Mouse (Mus musculus) thymus, postnatal 10 days (tissue): ENCODE measurements at regions not wholly inside any gene's neighbourhood (a gene's known extent, or its start where the extent isn't known, plus 50 kb on each side); places are given as distances from the start of the nearest gene placed in this dataset.
A peak's percentile ranks its signal among the peaks of the same experiment; 100 is the strongest.

Experiments used
- DNase-seq, 2 experiments: peaks; one replicate each; pipeline ENCODE4 v3.0.0; 2021; ENCODE audit warnings: low spot score in 2 of 2

DNA sequence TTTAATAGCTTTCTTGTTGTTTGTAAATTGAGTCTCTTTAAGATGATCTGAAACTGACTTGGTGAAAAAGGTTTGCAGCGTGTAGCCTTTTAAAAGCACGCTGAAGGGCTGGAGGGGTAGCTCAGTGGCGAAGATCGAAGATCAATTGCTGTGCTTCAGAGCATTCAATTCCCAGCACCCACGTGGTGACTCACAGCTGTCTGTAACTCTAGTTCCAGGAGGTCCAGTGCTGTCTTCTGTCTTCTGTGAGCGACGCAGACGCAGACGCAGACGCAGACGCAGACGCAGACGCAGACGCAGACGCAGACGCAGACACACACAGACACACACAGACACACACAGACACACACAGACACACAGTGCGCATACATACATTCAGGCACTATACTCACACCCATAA is 99.1 kb upstream of the Map4k3 start:
- DNase-seq, result no peak

DNA sequence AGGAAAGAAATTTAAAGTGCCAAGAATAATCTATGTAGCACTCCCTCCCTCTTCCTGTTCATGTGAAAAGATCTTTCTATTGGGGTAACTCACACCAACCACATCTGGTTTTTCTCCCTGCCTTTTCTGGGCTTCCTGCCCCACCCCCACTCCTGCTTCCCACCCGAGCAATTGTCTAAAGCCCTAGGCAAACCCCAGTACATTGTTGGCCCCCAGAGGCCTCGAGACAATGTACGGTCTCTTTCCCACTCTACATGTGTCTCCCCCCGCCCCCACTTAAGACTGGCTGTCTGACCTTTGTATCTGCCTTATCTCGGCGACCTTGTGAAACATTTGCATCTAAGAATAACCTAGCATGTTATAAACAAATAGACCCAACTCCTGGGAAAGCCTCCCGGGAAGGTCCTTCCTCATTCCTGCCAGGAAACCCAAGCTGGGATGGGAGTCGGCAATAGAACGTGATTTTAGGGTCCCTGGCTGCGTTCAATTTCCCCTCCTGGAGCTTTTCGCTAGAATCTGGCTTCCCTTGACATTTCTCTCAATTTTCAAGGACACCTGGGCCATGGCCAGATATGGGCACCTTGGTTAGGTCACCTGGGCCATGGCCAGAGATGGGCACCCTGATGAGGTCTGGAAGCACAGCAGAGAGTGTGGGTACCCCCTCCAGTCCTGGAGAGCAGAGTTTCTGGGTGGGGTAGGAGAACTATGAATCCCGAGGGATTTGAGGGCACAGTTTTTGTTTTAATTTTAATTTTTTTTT is 97.9 kb upstream of the Map4k3 start:
- no peak for DNase-seq

DNA sequence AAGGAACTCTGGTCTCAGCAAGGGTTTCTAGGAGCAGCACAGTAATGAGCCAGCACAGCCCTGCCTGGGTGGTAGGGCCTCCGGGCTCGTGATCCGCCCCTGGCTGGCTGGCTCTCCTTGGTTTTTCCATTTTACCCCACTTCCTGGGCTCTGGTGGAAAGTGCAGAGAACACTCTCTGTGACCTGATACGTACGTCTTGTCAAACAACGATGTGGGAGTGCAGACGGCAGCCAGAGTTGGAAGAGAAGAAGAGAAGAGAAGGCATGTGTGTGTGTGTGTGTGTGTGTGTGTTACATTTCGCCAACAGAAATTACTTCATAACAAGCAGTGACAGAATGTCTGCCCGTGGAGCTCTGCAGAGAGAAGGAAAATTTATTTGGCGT is 97.2 kb upstream of the Map4k3 start:
- no peak for DNase-seq

DNA sequence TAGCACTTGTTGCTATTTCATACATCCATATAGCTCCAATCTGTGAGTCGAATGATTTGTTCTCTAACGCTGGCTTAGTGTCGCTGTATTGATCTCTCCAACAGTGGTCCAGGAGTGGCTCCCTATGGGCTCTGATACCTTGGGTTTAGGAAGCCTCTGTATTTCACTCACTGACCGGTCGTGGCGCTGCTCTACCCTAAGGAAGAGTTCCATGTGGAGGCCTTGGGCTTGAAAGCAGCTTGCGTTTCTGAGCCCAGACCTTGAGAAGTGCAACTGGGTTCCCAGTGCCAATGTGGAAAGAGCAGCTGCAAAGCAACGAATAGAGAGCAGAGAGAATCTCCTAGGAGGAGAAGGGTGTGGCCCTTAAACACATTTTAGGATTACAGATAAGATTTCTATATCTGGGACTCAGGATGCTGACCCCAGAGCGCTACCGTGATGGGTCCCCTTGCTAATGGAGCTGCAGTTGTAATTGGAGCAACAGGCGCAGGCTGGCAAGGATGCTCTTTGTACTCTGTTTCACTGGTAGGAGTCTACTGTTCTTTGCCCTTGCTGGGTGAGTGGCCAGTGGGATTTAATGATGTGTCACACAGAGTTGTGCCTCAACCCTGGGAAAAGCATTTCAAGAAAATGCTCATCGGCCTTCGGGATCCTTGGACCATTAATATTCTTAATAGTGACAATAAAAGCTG is 96.7 kb upstream of the Map4k3 start:
- DNase-seq, result no peak

DNA sequence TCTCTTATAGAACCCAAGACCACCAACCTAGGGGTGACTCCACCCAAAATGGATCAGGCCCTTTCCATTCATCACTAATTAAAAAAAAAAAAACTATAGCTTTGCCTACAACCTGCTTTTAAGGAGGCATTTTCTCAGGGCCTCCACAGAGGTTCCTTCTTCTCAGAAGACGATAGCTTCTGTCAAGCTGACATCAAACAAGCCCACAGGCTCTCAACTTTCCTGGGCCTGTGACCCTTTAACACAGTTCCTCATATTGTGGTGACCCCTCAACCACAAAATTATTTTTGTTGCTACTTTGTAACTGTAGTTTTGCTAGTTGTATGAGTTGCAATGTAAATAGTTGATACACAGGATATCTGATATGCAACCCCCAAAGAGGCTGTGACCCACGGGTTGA is 96.0 kb upstream of the Map4k3 start:
- no peak for DNase-seq

DNA sequence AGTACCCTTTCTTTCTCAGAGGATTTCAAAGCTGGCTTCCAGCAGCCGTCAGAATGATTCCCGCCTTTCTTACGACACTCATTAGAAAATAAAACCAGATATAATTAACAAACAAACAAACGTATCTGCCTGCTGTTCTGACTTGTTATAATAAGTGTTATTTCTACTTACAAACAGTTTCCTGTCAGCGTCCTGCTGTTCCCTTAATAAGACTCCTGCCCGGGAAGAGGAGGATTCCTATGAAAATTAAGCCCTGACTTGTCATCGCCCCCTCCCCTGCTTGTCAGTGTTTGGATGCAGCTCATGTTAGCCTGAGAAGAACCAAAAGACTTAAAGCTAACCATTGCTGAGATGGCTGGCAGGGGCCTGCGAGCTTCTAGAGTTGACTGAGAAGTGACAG is 92.6 kb upstream of the Map4k3 start:
- no peak for DNase-seq

DNA sequence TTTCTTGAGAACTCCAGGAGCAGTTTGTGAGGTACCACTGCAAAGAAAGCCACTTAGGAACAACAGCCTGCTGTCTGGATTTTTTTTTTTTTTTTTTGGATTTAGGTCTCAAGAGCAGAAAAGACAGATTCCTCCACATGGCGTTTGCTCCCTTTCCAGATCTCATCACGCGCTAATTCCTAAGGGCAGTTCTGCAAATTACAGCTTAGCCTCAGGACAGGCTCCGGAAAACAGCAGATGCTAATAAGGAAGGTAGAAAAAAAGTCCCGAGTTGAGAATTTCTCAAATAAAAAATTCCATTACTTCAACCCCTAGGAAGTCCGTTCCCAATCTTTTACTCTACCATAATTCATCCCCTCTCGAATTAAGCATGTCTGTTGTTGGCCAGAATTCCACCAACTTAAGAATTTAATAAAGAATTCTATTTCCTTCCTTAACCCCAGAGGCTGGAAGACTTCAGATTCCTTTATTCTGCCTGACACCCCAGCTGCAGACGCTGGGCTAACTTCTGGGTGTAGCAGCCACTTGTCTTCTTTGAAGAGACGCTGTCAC is 90.3 kb upstream of the Map4k3 start:
- no peak for DNase-seq

DNA sequence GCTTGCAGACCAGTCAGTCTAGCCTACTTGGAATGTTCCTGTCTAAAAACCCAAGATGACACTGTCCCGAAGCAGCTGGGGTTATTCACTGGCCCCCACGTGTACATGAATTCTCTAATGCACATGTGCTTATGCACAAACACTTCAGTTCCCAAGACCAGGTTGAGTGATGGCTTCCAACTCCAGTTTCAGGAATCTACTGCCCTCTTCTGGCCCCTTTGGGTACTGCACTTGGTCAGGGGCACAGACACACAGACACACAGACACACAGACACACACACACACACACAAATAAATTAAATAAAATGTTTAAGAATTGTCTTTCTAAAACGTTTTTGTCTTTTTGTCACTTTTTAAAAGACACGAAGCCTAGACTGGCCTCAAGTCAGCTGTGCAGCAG is 87.5 kb upstream of the Map4k3 start:
- DNase-seq, result peak in 1 of 2 experiments; percentile 51

DNA sequence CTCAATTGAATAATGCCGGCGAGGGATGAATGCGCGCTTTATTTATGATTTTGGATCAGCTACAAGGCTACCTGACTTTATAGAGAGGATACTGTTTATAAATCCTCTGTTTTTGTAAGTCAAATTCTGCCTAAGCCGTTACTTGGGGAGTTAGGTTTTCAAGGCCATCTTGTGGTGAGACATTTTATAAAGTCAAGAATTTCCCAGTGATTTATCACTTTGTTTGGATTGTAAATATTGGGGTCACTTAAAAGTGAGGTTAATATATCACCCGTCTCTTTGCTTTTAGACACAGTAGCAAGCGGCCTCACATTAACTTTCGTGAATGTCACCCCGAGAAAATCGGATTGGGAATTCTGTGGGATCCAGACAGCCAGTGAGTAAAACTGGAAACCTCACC is 84.9 kb upstream of the Map4k3 start:
- DNase-seq, result no peak

DNA sequence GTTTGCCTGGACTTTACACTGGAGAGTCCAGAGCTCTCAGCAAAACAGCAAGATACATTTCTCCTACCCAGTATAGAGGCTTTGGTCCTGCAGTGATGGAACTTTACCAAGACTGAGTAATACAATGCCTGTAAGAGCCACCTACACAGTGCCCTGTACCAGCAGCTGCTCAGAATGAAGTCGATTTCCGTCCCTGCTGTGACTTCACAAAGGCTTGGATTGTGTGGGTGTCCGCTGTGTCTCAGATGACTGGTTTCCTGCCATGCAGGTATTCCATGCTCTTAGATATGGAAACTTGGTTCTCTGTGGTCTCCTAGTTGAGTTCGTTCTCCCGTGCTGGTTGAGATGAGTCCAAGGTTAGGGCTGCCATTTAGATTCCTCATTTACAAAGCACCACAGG is 81.0 kb upstream of the Map4k3 start:
- no peak for DNase-seq

DNA sequence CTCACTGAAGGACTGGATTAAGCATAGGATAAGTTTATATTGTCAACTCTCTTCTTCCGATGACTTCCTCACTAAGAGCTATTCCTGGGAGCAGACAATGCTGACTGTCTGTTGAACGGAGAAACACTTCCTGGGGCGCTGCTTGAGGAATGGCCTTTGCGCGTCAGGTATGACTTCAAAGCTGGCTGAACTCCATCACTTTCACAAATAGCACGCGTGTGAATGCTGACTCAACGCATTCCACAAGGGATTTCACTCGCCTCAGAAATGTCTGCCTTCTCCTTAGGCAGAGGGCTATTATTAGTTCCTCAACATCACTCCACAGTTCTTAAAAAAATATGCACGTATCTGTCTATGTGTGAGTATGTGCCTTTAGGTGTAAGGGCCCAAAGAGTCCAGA is 79.8 kb upstream of the Map4k3 start:
- no peak for DNase-seq

DNA sequence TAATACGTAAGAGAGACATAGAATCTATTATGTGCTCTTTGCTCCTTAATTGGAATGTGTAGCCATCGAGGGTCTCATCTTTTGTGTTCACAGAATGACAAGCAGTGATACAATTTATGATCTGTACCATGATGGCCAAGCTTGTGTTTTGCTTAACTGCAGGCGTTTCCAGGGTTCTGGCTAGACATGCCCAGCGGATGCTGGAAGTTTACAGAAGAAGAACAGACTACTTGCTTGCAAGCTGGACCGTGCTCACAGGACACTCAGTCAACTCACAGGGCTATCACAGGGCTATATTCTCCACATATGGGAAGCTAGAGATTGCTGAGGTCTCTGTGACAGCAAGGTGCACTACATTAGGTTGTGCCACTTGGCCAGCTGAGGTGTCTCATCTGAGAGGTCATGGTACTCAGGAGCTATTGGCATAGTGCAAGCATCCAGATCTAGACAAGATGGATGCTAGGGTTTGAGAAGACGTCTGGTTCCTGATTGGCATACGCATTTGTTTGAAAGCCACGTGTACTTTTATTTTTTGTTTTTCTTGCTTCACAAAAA is 75.2 kb upstream of the Map4k3 start:
- DNase-seq, result no peak

DNA sequence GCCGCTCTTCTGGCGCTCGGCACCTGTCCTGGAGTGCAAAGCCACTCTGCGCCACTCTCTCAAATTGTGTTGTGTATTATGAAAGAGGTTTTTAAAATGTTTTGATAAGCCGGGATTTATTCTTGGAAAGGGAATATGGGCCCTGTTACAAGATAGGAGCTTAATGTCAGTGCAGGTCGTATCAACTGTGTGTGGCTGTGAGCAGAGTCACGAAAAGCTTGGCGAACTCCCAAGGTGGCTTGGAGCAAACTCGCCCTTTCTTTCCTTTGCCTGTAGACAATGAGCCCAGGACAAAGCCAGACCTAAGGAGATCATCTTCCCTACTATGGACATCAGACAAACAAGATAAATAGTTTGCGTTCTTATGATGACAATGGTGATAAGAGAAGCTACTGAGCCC is 74.3 kb upstream of the Map4k3 start:
- no peak for DNase-seq

DNA sequence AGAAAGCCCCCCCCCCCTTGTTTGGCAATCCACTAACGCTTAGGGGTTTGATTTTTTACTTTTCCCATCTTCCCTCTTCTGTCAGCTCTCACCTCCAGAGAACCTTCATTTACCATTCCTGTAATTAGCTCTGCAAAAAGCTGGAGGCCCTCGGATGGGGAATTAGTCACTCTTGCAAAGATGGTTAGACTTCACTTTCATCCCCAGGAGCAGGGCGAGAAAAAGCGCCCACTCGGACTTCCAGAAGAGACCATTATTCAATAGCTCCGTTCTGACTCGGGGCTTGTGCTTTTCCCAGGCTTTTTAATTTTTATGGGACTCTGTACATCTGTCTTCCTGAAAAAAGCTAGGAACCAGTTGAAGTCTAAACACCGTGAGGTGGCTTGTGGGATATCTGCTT is 73.7 kb upstream of the Map4k3 start:
- DNase-seq, result no peak

DNA sequence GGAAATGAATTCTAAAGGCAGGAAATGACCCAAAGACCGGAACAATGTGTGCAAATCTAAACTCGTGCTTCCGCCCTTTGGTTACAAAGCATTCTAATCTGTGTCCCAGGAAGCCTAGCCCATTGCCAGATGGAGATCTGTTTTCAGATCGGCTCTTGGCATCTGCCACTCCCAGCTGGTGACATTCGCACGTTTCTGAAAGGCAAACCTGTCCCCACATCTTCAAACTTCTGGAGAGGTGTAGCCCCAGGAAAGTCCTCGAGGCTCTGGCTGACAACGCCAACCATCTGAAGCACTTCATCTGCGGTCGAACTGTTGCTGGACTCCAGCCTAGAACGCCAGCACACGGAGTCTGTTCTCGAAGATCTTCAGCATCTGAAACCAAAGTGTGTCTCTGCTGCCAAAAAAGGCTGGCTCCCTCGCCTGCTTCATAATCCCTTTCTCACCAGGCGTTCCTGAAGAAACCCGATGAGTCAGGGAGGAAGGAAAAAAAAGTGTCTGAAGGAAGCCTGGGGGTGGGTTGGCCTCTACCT is 73.2 kb upstream of the Map4k3 start:
- no peak for DNase-seq

DNA sequence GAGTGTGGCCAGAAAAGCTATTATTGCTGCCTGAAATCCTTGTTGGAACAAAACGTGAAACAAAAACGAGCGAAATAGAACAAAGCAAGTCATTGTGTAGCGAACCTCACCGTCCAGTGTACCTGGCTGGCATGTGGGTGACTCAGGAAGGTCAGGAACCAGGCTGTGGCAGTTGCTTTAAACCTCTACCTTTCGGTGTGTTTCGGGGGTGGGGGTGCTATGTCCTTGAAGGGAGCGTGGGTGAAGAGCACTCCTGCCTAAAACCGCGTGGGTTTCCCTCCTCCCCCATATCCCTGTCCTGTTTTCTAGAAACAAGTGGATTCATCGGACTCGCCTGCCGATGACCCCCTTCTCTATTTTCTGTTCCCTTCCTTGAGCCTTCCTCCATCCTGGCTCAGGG is 72.6 kb upstream of the Map4k3 start:
- DNase-seq, result no peak

DNA sequence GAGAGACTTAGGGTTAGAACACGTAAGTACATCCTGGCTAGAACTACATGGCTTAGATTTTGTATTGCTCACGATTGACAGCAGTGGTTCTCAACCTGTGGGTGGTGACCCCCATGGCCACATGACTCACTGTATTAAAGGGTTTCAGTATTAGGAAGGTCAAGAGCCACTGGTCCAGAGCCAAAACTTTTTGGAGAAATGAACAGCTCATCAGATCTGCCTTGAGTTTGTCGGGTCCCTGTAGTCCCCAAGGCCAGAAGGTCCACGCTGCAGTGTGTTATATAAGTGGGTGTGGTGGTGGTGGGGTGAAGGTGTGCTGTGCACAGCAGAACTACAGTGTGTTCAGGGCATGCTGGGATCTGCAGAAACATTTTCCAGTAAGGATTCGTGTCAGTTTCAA is 72.2 kb upstream of the Map4k3 start:
- no peak for DNase-seq

DNA sequence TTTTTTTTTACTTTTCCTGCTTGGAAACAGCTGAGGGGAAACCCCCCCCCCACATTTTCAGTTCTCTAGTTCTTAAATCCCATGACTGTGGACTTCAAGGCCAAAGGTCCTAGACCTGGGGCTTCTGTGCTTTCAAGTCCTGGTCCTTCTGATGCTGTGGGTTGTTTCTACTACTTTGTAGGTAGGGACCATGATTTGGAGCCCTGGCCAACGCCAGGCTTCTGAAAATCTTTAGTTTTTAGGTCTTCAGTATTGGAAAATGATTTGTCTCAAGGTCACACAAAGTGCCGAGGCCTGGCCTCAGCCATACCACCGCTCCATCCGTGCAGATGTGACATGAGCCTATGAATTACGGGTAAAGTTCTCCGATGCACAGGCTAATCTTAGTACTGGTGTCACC is 70.8 kb upstream of the Map4k3 start:
- DNase-seq, result no peak

DNA sequence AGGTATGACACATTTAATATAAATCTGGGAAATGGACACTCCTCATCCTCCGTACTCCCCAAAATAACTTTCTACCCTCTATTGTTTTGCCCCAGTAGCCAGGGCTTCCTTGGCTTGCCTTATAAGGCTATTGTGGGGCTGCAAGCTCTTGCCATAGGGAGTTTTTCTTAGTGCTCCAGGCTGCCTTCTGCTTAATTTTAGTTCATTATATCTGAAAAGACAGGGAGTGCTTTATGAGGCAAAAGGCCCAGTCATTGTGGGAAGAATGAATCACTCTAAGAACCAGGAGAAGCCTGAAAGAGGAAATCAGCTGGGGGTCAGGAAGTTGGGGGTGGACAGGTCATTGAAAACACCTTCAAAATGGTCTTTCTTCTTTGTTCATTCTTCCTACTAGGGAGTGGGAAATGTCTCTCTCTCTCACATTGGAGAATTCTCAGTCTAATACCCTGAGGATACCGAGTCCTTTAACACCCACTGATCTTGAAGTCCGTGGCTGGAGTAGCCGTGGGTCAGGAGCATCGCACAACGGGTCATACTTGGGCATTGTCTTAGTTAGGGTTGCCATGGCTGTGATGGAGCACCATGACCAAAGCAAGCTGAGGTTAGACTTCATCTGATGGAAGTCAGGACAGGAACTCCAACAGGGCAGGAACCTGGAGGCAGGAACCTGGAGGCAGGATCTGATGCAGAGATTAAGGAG is 70.1 kb upstream of the Map4k3 start:
- DNase-seq, result no peak

DNA sequence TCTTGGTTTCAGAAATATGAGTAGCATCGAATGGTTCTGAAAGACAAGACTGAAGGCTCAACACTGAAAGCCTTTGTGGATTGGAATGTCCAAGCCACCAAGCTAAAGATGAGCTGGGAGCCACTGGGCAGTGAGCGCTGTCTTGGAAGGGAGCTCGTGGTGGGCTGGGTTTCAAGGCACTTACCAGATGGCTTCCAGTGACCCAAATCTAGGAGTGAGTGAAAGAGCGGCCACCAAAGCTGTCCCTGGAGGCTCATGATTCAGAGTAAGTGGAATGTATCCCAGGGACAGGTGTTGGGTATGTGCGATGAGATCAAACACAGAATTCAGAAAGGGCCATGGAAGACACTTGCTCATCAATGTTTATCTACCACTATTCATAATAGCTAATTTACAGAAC is 68.5 kb upstream of the Map4k3 start:
- DNase-seq, result no peak

DNA sequence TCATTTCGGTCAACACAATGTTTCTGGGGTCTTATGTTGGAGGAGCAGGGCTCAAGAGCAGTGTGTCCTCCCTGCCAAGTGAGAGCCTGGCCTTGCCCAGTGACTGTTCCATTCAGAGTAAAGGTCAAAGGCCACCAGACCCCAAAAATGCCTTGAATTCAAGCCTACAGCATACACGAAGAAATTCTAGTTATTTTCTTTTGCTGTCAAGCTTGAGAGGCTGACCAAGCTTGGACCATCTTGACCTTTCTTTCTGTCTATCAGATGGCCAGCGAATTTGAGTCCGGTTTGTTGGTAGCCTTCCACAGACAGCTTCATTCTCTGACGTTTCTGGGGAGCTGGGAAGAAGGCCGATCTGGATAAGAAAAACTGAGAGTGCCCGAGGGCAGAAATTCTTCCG is 68.1 kb upstream of the Map4k3 start:
- no peak for DNase-seq

DNA sequence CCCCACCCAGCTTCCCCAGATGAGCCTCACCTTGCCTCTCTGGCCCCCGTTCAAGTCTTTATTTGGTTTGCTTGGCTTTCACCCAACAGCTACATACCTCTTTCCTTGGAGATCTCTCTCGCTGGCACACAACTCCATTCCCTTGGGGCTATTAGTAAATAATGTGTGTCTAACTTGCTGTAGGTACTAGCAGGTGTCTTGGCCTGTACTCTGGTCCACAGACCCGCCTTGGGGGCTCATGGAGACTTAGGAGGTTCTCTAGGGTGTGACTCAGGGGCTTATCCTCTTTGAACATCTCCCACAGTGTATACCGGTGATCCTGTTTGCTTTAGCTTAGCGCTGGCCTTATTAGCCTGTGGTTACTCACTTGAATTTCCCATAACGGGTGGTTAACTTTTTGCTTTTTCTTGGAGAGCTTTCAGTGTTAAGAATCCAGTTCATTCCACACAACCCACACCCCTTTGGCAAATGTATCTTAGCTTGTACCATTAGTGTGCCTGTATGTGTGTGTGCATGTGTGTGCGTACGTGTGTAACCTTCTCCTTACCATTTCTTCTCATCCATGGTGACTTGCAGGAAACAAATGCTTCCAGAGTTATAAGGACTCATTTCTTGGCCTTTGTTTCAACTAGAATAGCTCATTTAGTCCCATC is 67.3 kb upstream of the Map4k3 start:
- no peak for DNase-seq
